Mouse (Mus musculus) limb, embryonic 11.5 days (tissue): ENCODE results near the gene Pip5kl1. TPM values are rescaled to one million over a fixed set of nuclear protein-coding genes. Genes with fewer than 3 reads are reported as not detected.

Source experiments
- ATAC-seq: fragments of 200-750 bp; cut with Nextera tagmentation; 2 replicates; pipeline ENCODE4 v1.8.0; 2017; ENCODE audit warnings: low read depth; ENCODE audit not compliant: insufficient number of reproducible peaks, low FRiP score, low TSS enrichment
- DNase-seq: peaks from one replicate; pipeline ENCODE4 v3.0.0-alpha.2; 2015; ENCODE audit warnings: low spot score
- H3K27ac ChIP-seq: fragments of 300-500 bp; sonication (generic); replicated peaks from 2 replicates; pipeline ENCODE4 v1.5.1; 2014; ENCODE audit warnings: low read depth, mild to moderate bottlenecking, low read length
- H3K27me3 ChIP-seq: fragments of 300-500 bp; sonication (generic); 2 replicates; pipeline ENCODE4 v1.6.1; 2014; ENCODE audit warnings: mild to moderate bottlenecking, low read length, mixed read lengths; ENCODE audit not compliant: control insufficient read depth, insufficient read depth
- H3K36me3 ChIP-seq: fragments of 300-500 bp; sonication (generic); 2 replicates; pipeline ENCODE4 v1.6.1; 2014; ENCODE audit warnings: mild to moderate bottlenecking, low read length, moderate library complexity, mixed read lengths; ENCODE audit not compliant: control insufficient read depth, insufficient read depth
- H3K4me1 ChIP-seq: fragments of 300-500 bp; sonication (generic); 2 replicates; pipeline ENCODE4 v1.6.1; 2014; ENCODE audit warnings: low read length, mixed read lengths; ENCODE audit not compliant: control insufficient read depth, insufficient read depth
- H3K4me2 ChIP-seq: fragments of 300-500 bp; sonication (generic); 2 replicates; pipeline ENCODE4 v1.6.1; 2014; ENCODE audit warnings: low read depth, mild to moderate bottlenecking, moderate library complexity; ENCODE audit not compliant: severe bottlenecking
- H3K4me3 ChIP-seq: fragments of 300-500 bp; sonication (generic); 2 replicates; pipeline ENCODE4 v1.5.1; 2014; ENCODE audit warnings: low read depth, low read length
- H3K9ac ChIP-seq: fragments of 300-500 bp; sonication (generic); 2 replicates; pipeline ENCODE4 v1.6.1; 2014; ENCODE audit warnings: mild to moderate bottlenecking, low read length
- H3K9me3 ChIP-seq: fragments of 300-500 bp; sonication (generic); 2 replicates; pipeline ENCODE4 v1.6.1; 2016; ENCODE audit warnings: low read length; ENCODE audit not compliant: control insufficient read depth
- WGBS: fragments of 180-500 bp; shearing (Covaris S2); extraction: QIAGEN DNeasy Blood & Tissue Kit; methylation state at CpG from one replicate; pipeline ENCODE4 v1.1.7; 2014; 5-methylcytosine and 5-hydroxymethylcytosine counted together
- polyA plus RNA-seq: library from polyadenylated mRNA; unstranded; fragments of >200 nt; fragmentation: Nextera tagmentation; extraction: Ambion mirVana; gene quantifications from 2 replicates; pipeline ENCODE4 v1.2.1, GENCODE M21; 2014

Pip5kl1 gene
- polyA plus RNA-seq, 1 experiment from 2014 or later: 3.3 TPM

GRCm38 (mm10) chr2:32535501-32535991 is 39.1 kb upstream of the Pip5kl1 start:
- WGBS: under 1% methylated on average over 34 of the region's 56 CpGs
- peak overlapping the region; percentile 88 for H3K9ac ChIP-seq
- peak overlapping the region; percentile 95 for H3K27ac ChIP-seq
- H3K36me3 ChIP-seq: no peaks in the 10 kb centered on the region
- H3K4me1 ChIP-seq: peaks cover 33% of the 10 kb centered on the region
- ATAC-seq (peak; percentile 48; the same call in 1 of the 2 replicates), DNase-seq (no peak)
- peak overlapping the region; percentile 88 for H3K4me2 ChIP-seq
- H3K4me3 ChIP-seq: peak overlapping the region; percentile 93
- H3K9me3 ChIP-seq: no peaks in the 10 kb centered on the region
- H3K27me3 ChIP-seq: no peaks in the 10 kb centered on the region

DNA sequence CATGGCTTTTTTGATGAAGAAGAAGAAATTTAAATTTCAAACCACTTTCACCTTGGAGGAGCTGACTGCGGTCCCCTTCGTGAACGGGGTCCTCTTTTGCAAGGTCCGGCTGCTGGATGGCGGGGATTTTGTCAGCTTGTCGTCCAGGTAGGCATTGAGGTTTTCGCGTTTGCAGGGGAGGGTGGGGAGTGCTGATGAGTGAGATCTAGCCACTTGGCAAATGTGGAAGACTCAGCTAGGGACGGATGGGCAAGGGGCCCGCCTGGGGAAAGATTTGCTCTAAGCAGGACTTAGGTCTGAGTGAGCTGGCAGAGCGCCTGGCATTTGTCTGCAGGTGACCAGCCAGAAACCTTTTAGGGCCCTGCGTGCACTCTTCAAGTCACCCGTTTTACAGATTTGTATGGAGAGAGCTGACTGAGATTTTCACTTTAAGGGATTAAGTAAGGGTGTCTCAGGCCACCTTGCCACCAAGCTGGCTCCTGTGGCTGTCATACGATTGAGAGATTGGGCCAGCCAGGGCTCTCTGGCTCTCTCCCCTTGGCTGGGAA is 38.4 kb upstream of the Pip5kl1 start:
- Histone ChIP-seq H3K27me3 (no peaks in the 10 kb centered on the region), H3K9me3 (no peaks in the 10 kb centered on the region), H3K4me3 (peak overlapping the region; percentile 93), H3K4me2 (peak overlapping the region; percentile 88), H3K4me1 (peaks cover 33% of the 10 kb centered on the region), H3K36me3 (no peaks in the 10 kb centered on the region), H3K27ac (peak overlapping the region; percentile 47; the same call in 1 of the 2 replicates), H3K9ac (peak overlapping the region; percentile 88)
- ATAC-seq: no peak
- DNase-seq: peak; percentile 46
- WGBS: under 1% methylated on average over 14 of the region's 14 CpGs

DNA sequence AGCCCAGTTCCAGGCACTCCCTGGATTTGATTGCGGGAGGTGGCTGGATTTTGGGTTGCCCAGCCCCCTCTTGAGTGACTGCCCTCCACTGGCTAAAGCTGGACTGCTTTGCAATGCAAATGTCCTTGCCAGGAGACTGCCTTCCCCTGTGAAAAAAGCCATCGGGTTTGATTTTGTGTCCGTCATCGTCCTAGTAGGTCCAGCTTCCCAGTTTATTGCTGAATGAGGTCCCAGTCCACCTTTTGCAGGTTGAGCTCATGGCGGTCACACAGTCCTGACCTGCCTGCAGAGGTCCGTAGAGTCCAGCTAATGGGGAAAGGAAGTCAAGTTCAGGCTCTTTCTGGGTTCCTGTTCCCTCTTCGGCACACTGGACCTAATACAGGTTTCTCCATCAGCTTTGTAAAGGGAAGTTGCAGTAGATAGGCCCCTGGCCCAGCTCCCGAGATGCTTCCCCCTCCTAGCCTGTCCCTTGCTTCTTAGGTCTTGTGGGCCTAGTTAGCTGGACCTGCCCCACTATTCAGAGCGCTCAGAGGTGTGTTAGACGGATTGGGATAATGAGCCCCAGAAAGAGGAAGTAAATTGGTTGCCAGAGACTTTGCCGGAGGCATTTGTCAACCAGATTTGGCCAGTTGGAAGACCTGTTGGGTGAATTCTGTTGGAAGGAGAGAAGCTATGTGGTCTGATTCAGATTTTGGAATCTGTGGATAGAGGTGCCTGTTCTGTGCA is 37.8 kb upstream of the Pip5kl1 start:
- no peaks in the 10 kb centered on the region for H3K9me3 ChIP-seq
- DNase-seq (peak; percentile 61), ATAC-seq (no peak)
- peak overlapping the region; percentile 88 for H3K9ac ChIP-seq
- no peaks in the 10 kb centered on the region for H3K27me3 ChIP-seq
- peak overlapping the region; percentile 88 for H3K4me2 ChIP-seq
- peak overlapping the region; percentile 93 for H3K4me3 ChIP-seq
- H3K36me3 ChIP-seq: no peaks in the 10 kb centered on the region
- peak overlapping the region; percentile 47 for H3K27ac ChIP-seq
- WGBS: under 1% methylated on average over 11 of the region's 11 CpGs
- peaks cover 33% of the 10 kb centered on the region for H3K4me1 ChIP-seq

- peaks cover 33% of the 10 kb centered on the region for H3K4me1 ChIP-seq
- ATAC-seq (no peak), DNase-seq (peak; percentile 51)
- WGBS: 8% methylated on average over 9 of the region's 9 CpGs
- H3K9me3 ChIP-seq: no peaks in the 10 kb centered on the region
- no peaks in the 10 kb centered on the region for H3K27me3 ChIP-seq
- peak overlapping the region; percentile 47 for H3K27ac ChIP-seq
- H3K36me3 ChIP-seq: no peaks in the 10 kb centered on the region
- H3K4me3 ChIP-seq: peak overlapping the region; percentile 93
- H3K4me2 ChIP-seq: peak overlapping the region; percentile 88
- peak overlapping the region; percentile 88 for H3K9ac ChIP-seq
These were observed 37.2 kb upstream of the Pip5kl1 start for GRCm38 (mm10) chr2:32537360-32537905.

GRCm38 (mm10) chr2:32537941-32538340 is 36.7 kb upstream of the Pip5kl1 start:
- no peak overlapping the region for H3K27ac ChIP-seq
- H3K9ac ChIP-seq: no peak overlapping the region
- no peaks in the 10 kb centered on the region for H3K36me3 ChIP-seq
- WGBS: 73% methylated on average over 5 of the region's 5 CpGs
- H3K27me3 ChIP-seq: no peaks in the 10 kb centered on the region
- H3K4me1 ChIP-seq: peaks cover 33% of the 10 kb centered on the region
- H3K4me2 ChIP-seq: peak overlapping the region; percentile 88
- no peak overlapping the region for H3K4me3 ChIP-seq
- H3K9me3 ChIP-seq: no peaks in the 10 kb centered on the region
- no peak for ATAC-seq
- no peak for DNase-seq

DNA sequence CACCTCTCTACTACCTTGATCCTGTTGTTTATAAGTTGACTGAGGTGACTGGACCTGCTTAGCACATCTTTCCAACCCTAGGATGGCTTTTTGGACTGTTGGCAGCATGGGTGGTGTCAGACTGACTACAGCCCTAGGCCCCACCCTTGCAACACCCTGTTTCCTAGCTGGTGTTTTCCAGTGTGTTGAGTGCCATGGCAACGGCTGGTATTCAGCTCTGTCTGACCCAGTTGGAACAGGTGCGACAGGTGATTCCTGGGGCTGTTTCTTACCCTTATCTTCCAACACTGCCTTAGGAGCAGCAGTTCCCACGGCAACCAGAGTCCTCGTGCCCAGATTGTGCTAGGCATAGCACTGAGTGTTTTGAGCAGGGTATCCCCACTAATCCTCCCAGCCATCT is 36.1 kb upstream of the Pip5kl1 start:
- DNase-seq (no peak), ATAC-seq (no peak)
- no peaks in the 10 kb centered on the region for H3K9me3 ChIP-seq
- no peaks in the 10 kb centered on the region for H3K36me3 ChIP-seq
- H3K27ac ChIP-seq: no peak overlapping the region
- H3K4me2 ChIP-seq: no peak overlapping the region
- peaks cover 33% of the 10 kb centered on the region for H3K4me1 ChIP-seq
- no peaks in the 10 kb centered on the region for H3K27me3 ChIP-seq
- 80% methylated on average over 4 of the region's 4 CpGs for WGBS
- H3K4me3 ChIP-seq: no peak overlapping the region
- no peak overlapping the region for H3K9ac ChIP-seq

GRCm38 (mm10) chr2:32539452-32539981 is 35.1 kb upstream of the Pip5kl1 start:
- H3K4me3 ChIP-seq: no peak overlapping the region
- ATAC-seq (no peak), DNase-seq (no peak)
- peaks cover 28% of the 10 kb centered on the region for H3K4me1 ChIP-seq
- WGBS: 79% methylated on average over 14 of the region's 14 CpGs
- no peak overlapping the region for H3K27ac ChIP-seq
- no peaks in the 10 kb centered on the region for H3K36me3 ChIP-seq
- H3K9ac ChIP-seq: no peak overlapping the region
- H3K27me3 ChIP-seq: no peaks in the 10 kb centered on the region
- no peaks in the 10 kb centered on the region for H3K9me3 ChIP-seq
- no peak overlapping the region for H3K4me2 ChIP-seq

DNA sequence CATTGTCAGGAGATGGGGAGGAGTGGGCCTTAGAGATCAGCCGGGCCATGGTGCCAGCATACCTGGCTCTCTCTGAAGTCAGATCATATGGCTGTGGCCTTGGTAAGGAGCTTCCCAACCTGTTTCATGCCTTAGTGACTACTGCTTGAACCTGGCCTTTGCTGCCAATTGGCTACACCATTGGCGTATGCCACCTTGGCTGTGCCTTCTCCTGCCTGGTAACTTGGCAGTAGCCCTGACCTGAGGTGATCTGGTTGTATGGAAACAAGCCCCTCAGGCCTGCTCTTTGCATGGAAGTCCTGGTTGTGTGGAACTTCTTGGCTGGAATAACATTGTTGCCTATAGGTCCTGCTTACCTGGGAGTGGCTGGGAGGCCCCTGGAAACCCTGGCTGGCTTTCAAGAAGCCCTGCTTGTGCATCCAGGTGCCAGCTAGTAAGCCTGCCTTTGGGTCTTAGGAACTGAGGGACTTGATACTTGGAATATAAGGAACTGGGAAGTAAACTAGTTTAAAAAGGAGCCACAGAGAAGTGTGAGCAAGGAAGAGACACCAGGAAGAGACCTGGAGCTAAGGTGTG is 33.2 kb upstream of the Pip5kl1 start:
- no peak overlapping the region for H3K9ac ChIP-seq
- H3K4me3 ChIP-seq: no peak overlapping the region
- ATAC-seq (no peak), DNase-seq (no peak)
- peaks cover 24% of the 10 kb centered on the region for H3K4me1 ChIP-seq
- no peaks in the 10 kb centered on the region for H3K27me3 ChIP-seq
- no peaks in the 10 kb centered on the region for H3K9me3 ChIP-seq
- no peak overlapping the region for H3K4me2 ChIP-seq
- WGBS: 83% methylated on average over 2 of the region's 2 CpGs
- H3K36me3 ChIP-seq: no peaks in the 10 kb centered on the region
- no peak overlapping the region for H3K27ac ChIP-seq
